Mouse (Mus musculus) small intestine, adult 2 months (tissue): ENCODE measurements at regions not wholly inside any gene's neighbourhood (a gene's known extent, or its start where the extent isn't known, plus 50 kb on each side); places are given as distances from the start of the nearest gene placed in this dataset.

Experiments
- CTCF ChIP-seq: fragments of 200-500 bp; IDR thresholded peaks from 2 replicates; pipeline ENCODE4 v1.5.1; 2012; ENCODE audit warnings: low read depth, mild to moderate bottlenecking, control low read depth, inconsistent platforms, low read length, moderate library complexity, mixed read lengths; ENCODE audit not compliant: insufficient replicate concordance, insufficient read length; ENCODE audit errors: extremely low read depth
- POLR2A ChIP-seq: fragments of 200-500 bp; IDR thresholded peaks from 2 replicates; pipeline ENCODE4 v1.6.1; 2012; ENCODE audit warnings: low read depth, mild to moderate bottlenecking, control low read depth, inconsistent platforms, low read length, moderate library complexity

- TF ChIP-seq POLR2A: no peak
- TF ChIP-seq CTCF: no peak
Observed at GRCm38 (mm10) chr1:73820701-73821100, 303.5 kb downstream of the Tns1 start.
